Mouse (Mus musculus) common myeloid progenitor, adult 5-6 weeks (primary cell): Measurements from ENCODE around the gene Sema6b. TPM values are rescaled to one million over a fixed set of nuclear protein-coding genes. Genes with fewer than 3 reads are reported as not detected.
A peak's percentile ranks its signal among the peaks of the same experiment; 100 is the strongest.
"Not testable (repeated sequence)": the region's sequence is repeated elsewhere in the genome, so short reads cannot be mapped to it uniquely, and the experiment has no call there.

ENCODE experiments used
- ATAC-seq: replicated peaks from 2 replicates; pipeline ENCODE4 v1.8.0; 2016; ENCODE audit warnings: low read depth, mild to moderate bottlenecking, moderate TSS enrichment, inconsistent platforms; ENCODE audit not compliant: poor library complexity, severe bottlenecking
- total RNA-seq: library from RNA; stranded (forward); fragments of 200-1000, 187-1606 nt; gene quantifications from 2 replicates; pipeline ENCODE4 v1.2.3, GENCODE M21; 2017

Sema6b gene
- total RNA-seq, 1 experiment from 2014 or later: 2.8 TPM

- no peak for ATAC-seq
Measured at GRCm38 (mm10) chr17:56121826-56122225, 18.3 kb downstream of the Sema6b start, which contains the start of gene Lrg1. Gene Lrg1 (minus strand): TSS chr17:56122001.

GRCm38 (mm10) chr17:56119981-56120880, 19.9 kb downstream of the Sema6b start:
- no peak for ATAC-seq

GRCm38 (mm10) chr17:56119431-56119830, 20.7 kb downstream of the Sema6b start:
- peak; percentile 23; the same call in 1 of the 2 replicates for ATAC-seq

GRCm38 (mm10) chr17:56117251-56117710, 22.9 kb downstream of the Sema6b start, which contains the start of gene Plin5:
Gene Plin5 (minus strand): TSS chr17:56117596.
- peak; percentile 60 for ATAC-seq

- ATAC-seq: no peak
Measured at GRCm38 (mm10) chr17:56116193-56116592, 23.9 kb downstream of the Sema6b start.

GRCm38 (mm10) chr17:56112743-56113142, 27.4 kb downstream of the Sema6b start:
- ATAC-seq: no peak

- peak; percentile 81 for ATAC-seq
Measured at GRCm38 (mm10) chr17:56111864-56112263, 28.3 kb downstream of the Sema6b start.

- ATAC-seq: no peak
Measured at GRCm38 (mm10) chr17:56111021-56111420, 29.1 kb downstream of the Sema6b start.

- ATAC-seq: no peak
Measured at GRCm38 (mm10) chr17:56110571-56110970, 29.6 kb downstream of the Sema6b start.

GRCm38 (mm10) chr17:56109219-56110051, 30.7 kb downstream of the Sema6b start, which contains the start of gene Plin4:
Gene Plin4 (minus strand): TSS chr17:56109803.
- ATAC-seq: no peak

GRCm38 (mm10) chr17:56108334-56109044, 31.7 kb downstream of the Sema6b start:
- ATAC-seq: no peak

GRCm38 (mm10) chr17:56107736-56108135, 32.4 kb downstream of the Sema6b start:
- ATAC-seq: no peak

GRCm38 (mm10) chr17:56106981-56107380, 33.2 kb downstream of the Sema6b start:
- no peak for ATAC-seq

GRCm38 (mm10) chr17:56106436-56106835, 33.7 kb downstream of the Sema6b start:
- not testable (repeated sequence) for ATAC-seq

- ATAC-seq: not testable (repeated sequence)
Measured at GRCm38 (mm10) chr17:56104821-56105220, 35.3 kb downstream of the Sema6b start.

GRCm38 (mm10) chr17:56103465-56104285, 36.5 kb downstream of the Sema6b start:
- no peak for ATAC-seq

GRCm38 (mm10) chr17:56102927-56103326, 37.2 kb downstream of the Sema6b start:
- ATAC-seq: no peak

GRCm38 (mm10) chr17:56102158-56102557, 38.0 kb downstream of the Sema6b start:
- no peak for ATAC-seq

- no peak for ATAC-seq
Measured at GRCm38 (mm10) chr17:56100811-56101210, 39.3 kb downstream of the Sema6b start.
